Mouse (Mus musculus): Measurements from ENCODE around the gene Pex14. TPM values are rescaled to one million over a fixed set of nuclear protein-coding genes. Genes with fewer than 3 reads are reported as not detected.

Pex14 gene
- polyA plus RNA-seq, 1 experiment from 2014 or later = 50.3 TPM

DNA sequence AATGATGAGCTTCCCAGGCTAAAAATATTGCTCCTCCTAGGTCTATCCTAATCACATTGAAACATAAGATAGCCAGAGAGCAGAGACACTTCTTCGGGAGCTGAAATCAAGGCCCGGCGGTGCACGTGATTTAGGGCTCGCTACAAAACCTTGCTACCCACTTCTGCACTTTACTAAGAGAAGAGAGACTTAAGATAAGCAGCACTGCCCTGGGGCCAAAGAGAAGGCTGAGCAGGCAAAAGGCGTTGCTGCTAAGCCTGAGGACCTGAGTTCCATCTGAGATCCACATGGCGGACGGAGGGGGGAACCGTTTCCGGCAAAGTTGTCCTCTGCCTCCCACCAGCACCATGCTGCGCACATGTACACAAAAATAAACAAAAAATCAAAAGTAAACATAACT is 1.1 kb downstream of the Pex14 start:
- WGBS = 14% methylated on average over 11 of the region's 11 CpGs
- Histone ChIP-seq H3K9ac (peak overlapping the region; percentile 89; the same call in 1 of the 2 replicates), H3K27me3 (replicated peaks) (no peaks in the 10 kb centered on the region), H3K4me3 (replicated peaks) (peak overlapping the region; percentile 99), H3K36me3 (0 out of 2 replicates have a peak, but pooled peaks cover 4% of the 10 kb centered on the region), H3K27ac (no peak overlapping the region), H3K4me2 (peak overlapping the region; percentile 92), H3K4me1 (peaks cover 11% of the 10 kb centered on the region), H3K9me3 (no peaks in the 10 kb centered on the region)
- ATAC-seq (ENCODE audit: insufficient read depth, low FRiP score, low read depth) = no peak

DNA sequence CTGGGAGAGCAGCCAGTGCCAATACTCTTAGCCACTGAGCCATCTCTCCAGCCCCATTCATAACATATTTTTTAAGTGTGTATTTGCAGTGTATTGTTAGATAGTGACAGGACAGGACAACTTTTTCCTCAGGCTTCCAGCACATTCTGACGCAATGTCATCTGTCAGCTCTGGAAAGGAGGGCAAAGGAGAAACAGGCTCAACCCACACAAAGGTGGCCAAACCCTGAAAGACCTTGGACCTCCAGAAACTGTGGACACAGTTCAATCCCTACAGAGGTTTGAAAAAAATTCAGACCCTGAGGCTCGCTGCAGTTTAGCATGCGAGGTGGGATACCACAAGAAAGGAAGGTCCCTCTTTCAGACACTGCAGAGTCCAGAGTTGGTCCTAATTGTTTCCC is 1.7 kb downstream of the Pex14 start:
- Histone ChIP-seq H3K36me3 (0 out of 2 replicates have a peak, but pooled peaks cover 4% of the 10 kb centered on the region), H3K4me2 (peak overlapping the region; percentile 92), H3K9ac (no peak overlapping the region), H3K27ac (no peak overlapping the region), H3K9me3 (no peaks in the 10 kb centered on the region), H3K4me1 (peaks cover 11% of the 10 kb centered on the region), H3K4me3 (replicated peaks) (peak overlapping the region; percentile 99; the same call in 1 of the 2 replicates), H3K27me3 (replicated peaks) (no peaks in the 10 kb centered on the region)
- ATAC-seq (ENCODE audit: insufficient read depth, low FRiP score, low read depth) = no peak
- WGBS = 76% methylated on average over 3 of the region's 3 CpGs

DNA sequence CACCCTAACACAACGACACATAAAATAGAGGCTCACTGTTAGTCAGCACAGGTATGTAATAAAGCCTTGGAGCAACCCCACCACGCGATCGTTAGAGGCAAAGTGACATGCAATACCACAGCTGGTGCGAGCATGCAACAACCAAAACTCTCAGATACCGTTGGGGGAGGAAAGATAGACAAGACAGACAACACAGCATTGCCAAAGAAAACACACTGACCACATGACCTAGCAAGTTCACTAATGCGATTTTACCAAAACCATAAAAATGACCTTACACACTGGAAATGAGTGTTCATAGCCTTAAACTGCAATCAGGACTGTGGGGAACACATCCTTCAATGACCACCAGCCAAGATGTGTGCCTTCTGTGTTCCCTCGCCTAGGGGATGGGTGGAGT is 8.3 kb downstream of the Pex14 start:
- WGBS = 82% methylated on average over 8 of the region's 8 CpGs

DNA sequence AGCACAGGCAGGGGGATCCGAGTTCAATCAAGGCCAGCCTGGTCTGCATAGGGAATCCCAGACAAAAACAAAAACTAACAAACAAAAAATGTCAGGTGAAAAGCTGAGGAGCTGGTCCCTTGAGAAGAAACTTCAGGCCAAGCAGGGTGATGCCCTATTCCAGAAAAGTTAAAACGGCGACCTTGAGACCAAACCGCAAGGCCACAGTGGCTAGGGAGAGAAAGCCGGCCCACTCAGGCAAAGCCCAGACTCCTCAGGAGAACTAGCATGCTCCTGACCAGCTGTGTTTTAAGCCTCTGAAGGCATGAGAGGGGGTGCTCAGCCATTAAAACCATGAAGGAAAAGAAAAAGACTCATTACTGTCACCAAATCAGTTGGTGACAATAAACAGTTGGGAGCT is 14.3 kb downstream of the Pex14 start:
- Histone ChIP-seq H3K27ac (no peak overlapping the region), H3K9me3 (no peaks in the 10 kb centered on the region), H3K27me3 (replicated peaks) (no peaks in the 10 kb centered on the region), H3K36me3 (no peaks in the 10 kb centered on the region; the same call in 1 of the 2 replicates), H3K4me3 (replicated peaks) (no peak overlapping the region), H3K4me2 (no peak overlapping the region), H3K4me1 (0 out of 2 replicates have a peak, but pooled peaks cover 8% of the 10 kb centered on the region), H3K9ac (no peak overlapping the region)
- 76% methylated on average over 5 of the region's 5 CpGs for WGBS
- no peak for ATAC-seq (ENCODE audit: insufficient read depth, low FRiP score, low read depth)

More for the DNA sequence above, 8.3 kb downstream of the Pex14 start:
- no peak for ATAC-seq (ENCODE audit: insufficient read depth, low FRiP score, low read depth)
- Histone ChIP-seq H3K9me3 (no peaks in the 10 kb centered on the region), H3K9ac (no peak overlapping the region), H3K4me1 (no peaks in the 10 kb centered on the region), H3K4me3 (replicated peaks) (no peak overlapping the region), H3K36me3 (peaks cover 4% of the 10 kb centered on the region; the same call in 1 of the 2 replicates), H3K27ac (no peak overlapping the region), H3K4me2 (no peak overlapping the region), H3K27me3 (replicated peaks) (no peaks in the 10 kb centered on the region)

DNA sequence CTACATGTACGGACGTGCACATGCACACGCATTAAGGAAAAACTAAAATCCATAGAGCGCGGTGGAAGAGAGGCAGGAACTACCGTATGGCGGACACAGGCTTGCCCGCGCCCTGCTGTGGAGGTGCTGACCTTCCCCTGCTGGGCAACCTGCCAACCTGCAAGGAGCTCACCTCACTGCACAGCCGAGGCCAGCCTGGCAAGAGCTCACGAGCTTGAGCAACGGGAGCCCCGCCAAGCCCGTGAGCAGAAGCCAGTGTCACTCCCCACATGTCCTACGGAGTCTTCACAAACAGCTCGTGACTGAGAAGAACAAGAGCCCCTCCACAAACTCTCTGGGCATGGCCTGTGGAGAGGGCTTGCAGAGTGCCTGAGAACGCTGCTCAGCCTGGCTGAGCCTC is 18.1 kb downstream of the Pex14 start:
- no peaks in the 10 kb centered on the region; the same call in 1 of the 2 replicates for H3K36me3 ChIP-seq
- no peaks in the 10 kb centered on the region for H3K9me3 ChIP-seq
- 59% methylated on average over 17 of the region's 17 CpGs for WGBS
- H3K27ac ChIP-seq = peak overlapping the region; percentile 35; the same call in 1 of the 2 replicates
- peaks cover 11% of the 10 kb centered on the region; the same call in 1 of the 2 replicates for H3K4me1 ChIP-seq
- H3K4me3 ChIP-seq (replicated peaks) = no peak overlapping the region
- no peak overlapping the region for H3K4me2 ChIP-seq
- H3K27me3 ChIP-seq (replicated peaks) = no peaks in the 10 kb centered on the region
- H3K9ac ChIP-seq = no peak overlapping the region
- ATAC-seq (ENCODE audit: insufficient read depth, low FRiP score, low read depth) = peak; percentile 83; the same call in 1 of the 2 replicates

DNA sequence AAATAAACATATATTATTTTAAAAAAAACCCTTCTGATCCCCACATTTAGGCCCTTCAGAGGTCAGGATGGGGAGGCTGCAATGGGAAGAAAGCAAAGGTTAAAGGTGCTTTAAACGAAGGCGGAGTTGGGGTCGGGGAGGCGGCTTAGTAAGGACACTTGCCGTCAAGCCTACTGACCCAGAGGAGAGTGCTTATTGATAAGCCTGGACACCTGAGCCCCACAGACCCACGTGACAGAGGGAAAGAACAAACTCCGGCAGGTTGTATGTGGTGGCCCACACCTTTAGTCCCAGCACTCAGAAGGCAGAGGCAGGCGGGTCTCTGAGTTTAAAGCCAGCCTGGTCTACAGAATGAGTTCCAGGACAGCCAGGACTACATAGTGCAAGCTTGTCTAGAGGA is 19.6 kb downstream of the Pex14 start:
- no peak overlapping the region for H3K4me2 ChIP-seq
- no peaks in the 10 kb centered on the region for H3K27me3 ChIP-seq (replicated peaks)
- ATAC-seq (ENCODE audit: insufficient read depth, low FRiP score, low read depth) = no peak
- no peak overlapping the region for H3K9ac ChIP-seq
- 77% methylated on average over 8 of the region's 8 CpGs for WGBS
- peaks cover 15% of the 10 kb centered on the region for H3K4me1 ChIP-seq
- no peak overlapping the region for H3K27ac ChIP-seq
- H3K9me3 ChIP-seq = no peaks in the 10 kb centered on the region
- H3K4me3 ChIP-seq (replicated peaks) = no peak overlapping the region
- H3K36me3 ChIP-seq = no peaks in the 10 kb centered on the region; the same call in 1 of the 2 replicates

DNA sequence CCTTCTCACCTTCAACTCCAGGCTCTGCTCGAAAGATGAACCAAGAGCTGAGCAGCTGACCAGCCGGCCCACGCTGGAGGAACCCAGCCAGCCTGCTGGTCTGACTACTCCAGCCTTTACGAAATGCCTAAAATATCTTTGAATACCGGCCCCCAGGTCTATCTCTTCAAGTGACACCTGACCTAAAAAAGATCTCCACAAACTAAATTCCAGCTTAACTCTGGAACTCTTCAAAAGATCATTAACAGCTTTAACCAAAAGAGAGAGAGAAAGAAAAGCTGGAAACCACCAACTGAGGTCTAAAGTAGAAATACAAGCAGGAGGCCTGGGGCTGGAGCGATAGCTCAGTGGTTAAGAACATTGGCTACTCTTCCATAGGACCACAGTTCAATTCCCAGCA is 20.0 kb downstream of the Pex14 start:
- H3K27me3 ChIP-seq (replicated peaks) = no peaks in the 10 kb centered on the region
- WGBS = 78% methylated on average over 6 of the region's 6 CpGs
- H3K9ac ChIP-seq = no peak overlapping the region
- ATAC-seq (ENCODE audit: insufficient read depth, low FRiP score, low read depth) = no peak
- H3K9me3 ChIP-seq = no peaks in the 10 kb centered on the region
- H3K4me1 ChIP-seq = peaks cover 15% of the 10 kb centered on the region
- no peak overlapping the region for H3K27ac ChIP-seq
- H3K4me3 ChIP-seq (replicated peaks) = no peak overlapping the region
- no peak overlapping the region for H3K4me2 ChIP-seq
- H3K36me3 ChIP-seq = no peaks in the 10 kb centered on the region

DNA sequence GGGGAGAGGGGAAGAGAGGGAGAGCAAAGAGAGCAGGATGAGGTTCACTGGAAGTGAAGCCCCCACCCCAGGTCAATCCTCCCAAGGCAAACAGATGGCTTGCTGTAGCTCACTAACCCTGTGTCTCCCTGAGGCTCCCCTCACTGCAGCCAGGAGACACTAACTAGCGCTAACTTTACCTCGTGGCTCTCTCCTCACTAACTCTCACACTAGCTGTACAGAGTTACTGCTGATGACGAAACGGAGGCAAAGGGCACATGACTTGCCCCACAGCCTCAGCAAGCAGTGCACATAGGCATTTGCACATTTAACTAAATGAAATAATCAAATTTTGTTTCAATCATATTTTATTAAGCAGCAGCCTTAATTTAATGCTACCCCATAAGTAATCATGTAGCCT is 21.4 kb downstream of the Pex14 start:
- Histone ChIP-seq H3K27me3 (replicated peaks) (no peaks in the 10 kb centered on the region), H3K4me2 (no peak overlapping the region), H3K9me3 (no peaks in the 10 kb centered on the region), H3K27ac (no peak overlapping the region), H3K36me3 (no peaks in the 10 kb centered on the region), H3K4me3 (replicated peaks) (no peak overlapping the region), H3K4me1 (peaks cover 15% of the 10 kb centered on the region), H3K9ac (no peak overlapping the region)
- WGBS = 33% methylated on average over 4 of the region's 4 CpGs
- ATAC-seq (ENCODE audit: insufficient read depth, low FRiP score, low read depth) = no peak

DNA sequence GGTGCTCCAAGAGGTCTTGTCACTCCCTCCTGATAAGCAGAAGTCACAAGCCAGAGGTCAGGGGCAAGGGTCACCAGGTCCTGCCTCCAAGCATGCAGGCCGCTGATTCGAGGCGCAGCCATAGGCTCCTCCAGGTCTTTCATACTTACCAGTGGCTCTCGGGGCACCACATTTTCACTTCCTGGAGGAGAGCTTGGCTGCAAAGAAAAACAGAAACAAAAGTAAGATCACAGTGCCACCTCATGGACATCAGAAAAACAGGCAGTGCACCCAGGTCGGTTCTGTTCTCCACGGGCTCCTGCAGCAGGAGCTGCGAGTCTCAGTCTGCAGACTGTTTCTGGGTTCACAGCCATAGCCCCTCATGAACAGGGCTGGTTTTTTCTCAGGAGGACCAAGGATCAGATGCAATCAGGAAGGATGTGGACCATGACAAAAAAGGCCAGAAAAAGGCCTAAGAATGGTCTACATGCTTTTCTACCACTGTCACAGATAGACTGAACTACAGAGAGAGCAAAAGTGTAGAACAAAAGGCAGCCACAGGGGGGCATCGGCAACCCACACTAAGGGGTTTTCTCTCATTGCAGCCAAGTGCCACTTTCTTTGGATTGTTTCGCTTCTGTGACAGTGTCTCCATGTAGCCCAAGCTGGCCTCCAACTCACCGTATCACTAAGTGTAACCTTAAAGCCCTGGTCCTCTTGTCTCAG is 23.7 kb downstream of the Pex14 start:
- ATAC-seq (ENCODE audit: insufficient read depth, low FRiP score, low read depth) = peak; percentile 72
- Histone ChIP-seq H3K36me3 (peaks cover 5% of the 10 kb centered on the region), H3K27ac (peak overlapping the region; percentile 68), H3K9ac (no peak overlapping the region), H3K4me1 (peaks cover 7% of the 10 kb centered on the region), H3K4me2 (no peak overlapping the region), H3K27me3 (replicated peaks) (no peaks in the 10 kb centered on the region), H3K4me3 (replicated peaks) (no peak overlapping the region), H3K9me3 (no peaks in the 10 kb centered on the region)
- 26% methylated on average over 10 of the region's 10 CpGs for WGBS

DNA sequence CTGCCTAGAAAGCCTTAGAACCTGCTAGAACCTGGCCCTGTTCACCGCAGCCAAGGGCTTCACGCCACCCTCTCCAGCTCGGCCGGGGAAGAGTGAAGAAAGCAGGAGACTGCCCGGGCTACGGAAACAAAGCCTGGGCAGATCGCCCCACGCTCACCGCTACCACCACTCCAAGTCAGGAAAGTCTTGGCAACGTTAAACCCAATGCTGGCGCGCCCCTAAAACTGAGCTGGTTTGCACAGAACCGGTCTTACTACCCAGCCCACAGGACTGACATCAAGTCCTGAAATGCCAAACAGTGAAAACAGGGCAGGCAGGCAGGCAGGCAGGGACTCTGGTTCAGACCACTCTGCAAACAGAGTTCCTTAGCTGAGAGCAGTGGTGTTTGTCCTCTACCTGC is 24.6 kb downstream of the Pex14 start:
- Histone ChIP-seq H3K9ac (no peak overlapping the region), H3K4me3 (replicated peaks) (no peak overlapping the region), H3K27me3 (replicated peaks) (no peaks in the 10 kb centered on the region), H3K36me3 (peaks cover 5% of the 10 kb centered on the region), H3K4me2 (no peak overlapping the region), H3K27ac (peak overlapping the region; percentile 68; the same call in 1 of the 2 replicates), H3K9me3 (no peaks in the 10 kb centered on the region), H3K4me1 (peaks cover 13% of the 10 kb centered on the region)
- 75% methylated on average over 13 of the region's 13 CpGs for WGBS
- ATAC-seq (ENCODE audit: insufficient read depth, low FRiP score, low read depth) = no peak; the same call in 1 of the 2 replicates

DNA sequence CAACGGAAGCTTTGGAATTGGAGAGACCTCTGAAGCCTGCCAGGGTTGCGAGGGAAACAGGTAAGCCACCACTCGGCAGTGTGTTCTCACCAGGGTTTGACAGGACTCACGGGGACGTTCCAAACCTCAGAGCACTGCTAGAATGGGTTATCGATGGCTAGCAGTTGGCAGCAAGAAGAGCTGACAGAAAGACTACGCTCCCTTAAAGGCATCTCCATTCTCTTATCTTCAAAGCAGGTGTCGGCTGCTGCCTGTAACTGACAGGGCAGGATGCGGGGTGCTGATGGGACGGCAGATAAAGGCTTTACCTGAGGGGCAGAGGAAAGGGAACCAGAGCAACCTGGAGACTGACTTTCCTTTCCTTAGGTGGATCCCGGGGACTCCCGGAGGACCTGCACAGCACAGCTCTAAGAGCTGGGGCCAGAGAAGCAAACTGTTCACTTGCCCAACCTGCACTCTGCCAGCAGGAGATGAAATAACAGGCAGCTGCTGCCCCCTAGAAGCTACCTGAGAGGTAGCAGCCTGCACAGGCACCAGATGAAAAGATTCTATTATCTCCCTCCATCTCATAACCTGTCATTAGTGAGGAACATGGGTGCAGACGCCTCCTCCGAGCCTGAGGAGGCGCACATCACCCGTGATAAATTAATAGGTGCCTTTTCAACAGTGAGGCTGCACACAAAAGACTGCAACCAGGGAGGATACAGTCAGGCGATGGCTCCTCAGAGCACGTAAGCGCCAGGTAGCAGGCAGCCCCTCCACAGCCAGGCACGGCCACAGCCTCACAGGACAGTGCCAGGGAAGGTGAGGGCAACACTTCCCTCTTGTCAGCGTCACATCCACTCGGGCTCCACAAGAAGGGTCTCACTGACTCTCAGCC is 32.8 kb downstream of the Pex14 start:
- H3K27ac ChIP-seq = no peak overlapping the region
- 77% methylated on average over 22 of the region's 22 CpGs for WGBS
- H3K9ac ChIP-seq = no peak overlapping the region
- H3K27me3 ChIP-seq (replicated peaks) = no peaks in the 10 kb centered on the region
- no peaks in the 10 kb centered on the region for H3K9me3 ChIP-seq
- H3K4me3 ChIP-seq (replicated peaks) = no peak overlapping the region
- no peak for ATAC-seq (ENCODE audit: insufficient read depth, low FRiP score, low read depth)
- peaks cover 1% of the 10 kb centered on the region for H3K36me3 ChIP-seq
- no peak overlapping the region for H3K4me2 ChIP-seq
- peaks cover 13% of the 10 kb centered on the region for H3K4me1 ChIP-seq

Measured in stomach, embryonic 15.5 days (tissue).